Mouse (Mus musculus) cerebellum, adult 2 months (tissue): Measurements from ENCODE around the gene Cryl1.

Source experiments
- CTCF ChIP-seq: fragments of 200-500 bp; IDR thresholded peaks from 2 replicates; pipeline ENCODE4 v1.5.1; 2011; ENCODE audit warnings: low read depth, mild to moderate bottlenecking, control low read depth, low read length, moderate library complexity, borderline replicate concordance; ENCODE audit not compliant: insufficient read depth
- POLR2A ChIP-seq: fragments of 200-500 bp; IDR thresholded peaks from 2 replicates; pipeline ENCODE4 v1.6.1; 2011; ENCODE audit warnings: low read length, control low read depth, borderline replicate concordance; ENCODE audit not compliant: insufficient read depth

DNA sequence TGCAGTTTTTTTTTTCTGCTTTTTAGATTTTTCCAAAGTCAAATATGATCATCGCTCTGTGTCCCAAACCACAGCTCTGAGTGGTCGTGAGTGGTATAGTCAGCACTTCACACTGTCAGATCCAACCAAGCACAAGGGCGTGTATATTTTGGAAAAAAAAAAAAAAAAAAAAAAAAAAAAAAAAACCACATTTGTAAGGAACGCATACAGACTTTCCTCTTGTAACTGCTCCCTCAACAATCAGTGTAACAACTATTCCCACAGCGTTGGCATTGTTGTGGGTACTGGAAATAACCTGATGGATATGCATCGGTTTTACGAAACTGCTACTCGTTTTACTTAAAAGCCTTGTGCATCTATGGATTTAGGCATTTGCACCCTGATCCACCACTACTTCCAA lies 9.8 kb upstream of the Cryl1 start:
- no peak for TF ChIP-seq POLR2A
- no peak for TF ChIP-seq CTCF
